Mouse (Mus musculus) bone marrow, adult 2 months (tissue): ENCODE results near the gene Son. TPM values are rescaled to one million over a fixed set of nuclear protein-coding genes. Genes with fewer than 3 reads are reported as not detected.

ENCODE experiments used
- H3K27ac ChIP-seq: fragments of 200-500 bp; 2 replicates; pipeline ENCODE4 v1.5.1; 2012; ENCODE audit warnings: low read depth, mild to moderate bottlenecking, control low read depth, inconsistent platforms, low read length; ENCODE audit not compliant: control insufficient read depth, poor library complexity, insufficient read depth
- H3K4me1 ChIP-seq: fragments of 200-500 bp; 2 replicates; pipeline ENCODE4 v1.6.1; 2011; ENCODE audit warnings: low read length; ENCODE audit not compliant: control insufficient read depth, insufficient read depth
- H3K4me3 ChIP-seq: fragments of 200-500 bp; replicated peaks from 2 replicates; pipeline ENCODE3; 2011; ENCODE audit warnings: mild to moderate bottlenecking, low read depth, low read length, control low read depth; ENCODE audit not compliant: control insufficient read depth
- CTCF ChIP-seq: fragments of 200-500 bp; IDR thresholded peaks from 2 replicates; pipeline ENCODE4 v1.5.1; 2011; ENCODE audit warnings: low read length, control low read depth; ENCODE audit not compliant: control insufficient read depth, insufficient read depth
- POLR2A ChIP-seq: fragments of 200-500 bp; IDR thresholded peaks from 2 replicates; pipeline ENCODE4 v1.6.1; 2011; ENCODE audit warnings: low read depth, mild to moderate bottlenecking, control low read depth, low read length, borderline replicate concordance; ENCODE audit not compliant: control insufficient read depth
- WGBS: fragments of 180-500 bp; shearing (Covaris S2); methylation state at CpG from one replicate; pipeline ENCODE4 v1.1.7; 2018; 5-methylcytosine and 5-hydroxymethylcytosine counted together
- polyA plus RNA-seq: library from polyadenylated mRNA; stranded (reverse); fragments of >200 nt; gene quantifications from 2 replicates; pipeline ENCODE4 v1.2.4, GENCODE M21; 2011; ENCODE audit warnings: low replicate concordance; ENCODE audit not compliant: missing spikeins, insufficient read depth, insufficient read length

Gene Son
- 132 and 165 TPM in 2 replicates for polyA plus RNA-seq

DNA sequence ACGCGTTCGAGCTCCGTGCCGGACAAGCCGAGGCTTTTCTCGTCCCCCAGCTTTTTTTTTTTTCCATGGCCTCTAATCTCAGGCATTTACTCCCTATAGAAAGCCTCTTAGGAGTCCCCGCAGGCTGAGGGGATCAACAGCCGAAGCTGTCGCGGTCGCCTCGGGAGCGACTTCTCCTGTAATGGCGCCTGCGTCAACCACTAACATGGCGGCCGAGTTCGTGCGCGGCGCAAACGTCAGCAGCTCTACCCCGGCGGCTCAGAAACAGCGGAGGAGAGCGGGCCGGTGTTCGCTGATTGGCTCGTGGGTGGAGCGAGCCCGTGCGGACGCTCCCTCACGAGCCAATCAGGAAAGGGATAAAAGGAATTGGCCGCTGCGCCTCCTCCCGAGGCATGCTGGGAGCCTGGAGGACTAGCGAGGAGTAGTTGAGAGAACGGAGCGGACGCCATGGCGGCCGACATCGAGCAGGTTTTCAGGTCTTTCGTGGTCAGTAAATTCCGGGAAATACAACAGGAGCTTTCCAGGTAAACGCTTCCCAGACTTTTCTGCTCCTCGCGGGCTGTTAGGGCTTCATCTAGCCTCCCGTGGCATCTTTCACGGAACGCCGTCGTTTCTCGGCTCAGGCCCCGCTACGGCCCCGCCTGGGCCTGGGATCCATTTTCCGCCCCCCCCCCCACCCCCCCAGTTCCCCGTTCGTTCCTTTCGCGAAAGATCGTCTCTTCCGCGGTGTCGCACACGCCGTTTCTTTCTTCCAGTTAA lies at the start of gene Son:
Son (plus strand) TSS at position 46 of the 759 bp plus-strand sequence.
- peak within 1 kb of the TSS; percentile 98 for H3K4me3 ChIP-seq
- no peak for TF ChIP-seq CTCF
- TF ChIP-seq POLR2A, result peak; percentile 96
- no peaks in the 10 kb centered on the region; the same call in 1 of the 2 replicates for H3K4me1 ChIP-seq
- peak within 1 kb of the TSS; percentile 99 for H3K27ac ChIP-seq
- under 1% methylated on average over 70 of the region's 70 CpGs for WGBS

DNA sequence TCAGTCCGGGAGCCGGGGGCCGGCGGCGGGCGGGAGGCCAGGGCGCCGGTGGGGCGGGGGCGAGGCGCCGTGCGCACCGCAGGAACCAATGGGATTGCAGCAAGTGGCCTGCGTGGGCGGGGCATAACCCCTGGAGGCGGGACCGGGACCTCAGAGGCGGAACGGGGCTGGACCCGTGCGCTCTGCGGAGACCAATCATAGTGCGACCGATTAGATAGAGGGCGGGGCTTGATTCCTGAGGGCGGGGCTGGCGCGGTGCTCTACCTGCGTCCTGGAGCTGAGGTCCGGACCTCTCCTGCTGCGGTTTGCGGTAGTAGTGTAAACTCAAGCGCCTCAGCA lies 49.7 kb upstream of the Son start, which contains the start of gene Tmem50b:
Tmem50b (minus strand) TSS at position 129 of the 339 bp plus-strand sequence.
- H3K4me3 ChIP-seq, result peak within 1 kb of the TSS; percentile 69
- H3K27ac ChIP-seq, result peak within 1 kb of the TSS; percentile 83
- TF ChIP-seq CTCF, result no peak
- H3K4me1 ChIP-seq, result peaks cover 5% of the 10 kb centered on the region
- WGBS, result under 1% methylated on average over 34 of the region's 34 CpGs

DNA sequence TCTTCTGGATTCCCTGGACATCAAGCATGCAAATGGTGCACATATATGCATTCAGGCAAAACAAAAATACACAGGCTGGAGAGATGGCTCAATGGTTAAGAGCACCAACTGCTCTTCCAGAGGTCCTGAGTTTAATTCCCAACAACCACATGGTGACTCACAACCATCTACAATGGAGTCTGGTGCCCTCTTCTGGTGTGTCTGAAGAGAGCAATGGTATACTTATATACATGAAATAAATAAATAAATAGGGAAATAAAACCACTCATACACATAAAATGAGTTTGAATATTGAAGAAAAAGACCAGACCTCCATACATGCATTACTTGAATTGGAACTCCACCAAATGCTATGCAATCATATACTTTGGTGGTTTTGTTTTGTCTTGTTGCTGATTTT lies 48.1 kb upstream of the Son start:
- no peak for TF ChIP-seq POLR2A
- TF ChIP-seq CTCF, result no peak
- Histone ChIP-seq H3K27ac (no peak overlapping the region), H3K4me1 (peaks cover 5% of the 10 kb centered on the region), H3K4me3 (no peak overlapping the region)

DNA sequence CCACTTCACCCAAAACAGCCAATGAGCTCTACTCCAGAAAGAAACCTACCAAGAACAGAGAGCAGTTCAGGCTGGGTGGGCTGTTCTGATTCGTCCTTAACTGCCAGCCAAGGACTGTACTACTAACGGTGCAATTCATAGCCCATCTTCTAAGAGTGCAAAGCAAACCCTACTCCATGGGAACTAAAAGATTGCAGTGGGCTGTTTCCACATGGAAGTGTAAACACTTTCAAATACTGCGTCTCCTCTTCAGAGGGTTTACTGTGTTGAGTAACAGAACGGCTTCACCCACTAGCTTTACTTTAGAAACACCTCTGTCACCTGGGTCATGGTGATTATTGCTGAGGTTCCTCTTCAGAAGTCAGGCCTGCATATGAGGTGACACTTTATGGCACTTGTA lies 46.2 kb upstream of the Son start:
- Histone ChIP-seq H3K4me3 (no peak overlapping the region), H3K4me1 (peaks cover 5% of the 10 kb centered on the region), H3K27ac (no peak overlapping the region)
- TF ChIP-seq POLR2A, result no peak
- no peak for TF ChIP-seq CTCF
- WGBS, result 52% methylated on average over 4 of the region's 4 CpGs

DNA sequence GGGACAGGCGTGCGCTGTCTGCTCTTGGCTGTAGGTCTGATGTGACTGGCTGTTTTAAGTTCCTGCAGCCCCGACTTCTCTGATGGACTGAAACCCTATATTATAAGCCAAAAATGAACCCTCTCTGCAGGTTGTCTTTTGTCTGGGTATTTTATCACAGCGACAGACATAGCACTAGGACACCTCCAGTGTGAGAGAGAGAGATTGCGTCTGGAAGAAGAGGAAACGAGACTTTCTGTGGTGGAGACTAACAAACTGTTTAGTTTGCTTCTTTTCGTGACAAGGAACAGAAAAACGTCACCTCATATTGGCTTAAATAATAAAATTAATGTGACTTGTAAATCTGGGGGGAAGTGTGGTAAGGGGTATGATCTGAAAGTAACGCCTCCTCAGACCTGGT lies 45.6 kb upstream of the Son start:
- 27% methylated on average over 9 of the region's 9 CpGs for WGBS
- H3K4me1 ChIP-seq, result peaks cover 5% of the 10 kb centered on the region
- H3K27ac ChIP-seq, result peak overlapping the region; percentile 57; the same call in 1 of the 2 replicates
- TF ChIP-seq POLR2A (no peak), CTCF (no peak)
- no peak overlapping the region for H3K4me3 ChIP-seq

DNA sequence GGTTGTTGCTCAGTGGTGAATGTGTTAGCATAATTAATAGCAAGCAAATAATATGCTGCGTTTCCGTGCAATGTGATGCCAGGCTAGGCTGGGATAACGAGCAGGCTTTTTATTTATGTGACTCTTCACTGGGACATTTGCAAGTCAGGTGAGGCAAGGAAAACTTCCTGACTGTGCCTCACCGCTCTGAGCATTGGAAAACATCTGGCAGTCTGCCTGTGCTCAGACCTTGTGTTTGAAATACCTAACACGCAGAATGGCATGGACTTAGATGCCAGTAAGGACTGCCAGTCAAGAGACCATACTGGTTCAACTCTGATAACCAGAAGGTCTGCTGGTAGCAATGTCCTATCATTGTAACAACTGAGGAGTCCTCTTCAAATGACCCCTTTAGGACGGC lies 42.1 kb upstream of the Son start:
- H3K4me3 ChIP-seq, result no peak overlapping the region
- WGBS, result 90% methylated on average over 6 of the region's 6 CpGs
- no peak overlapping the region for H3K27ac ChIP-seq
- peaks cover 5% of the 10 kb centered on the region for H3K4me1 ChIP-seq
- TF ChIP-seq POLR2A, result no peak
- TF ChIP-seq CTCF, result no peak

DNA sequence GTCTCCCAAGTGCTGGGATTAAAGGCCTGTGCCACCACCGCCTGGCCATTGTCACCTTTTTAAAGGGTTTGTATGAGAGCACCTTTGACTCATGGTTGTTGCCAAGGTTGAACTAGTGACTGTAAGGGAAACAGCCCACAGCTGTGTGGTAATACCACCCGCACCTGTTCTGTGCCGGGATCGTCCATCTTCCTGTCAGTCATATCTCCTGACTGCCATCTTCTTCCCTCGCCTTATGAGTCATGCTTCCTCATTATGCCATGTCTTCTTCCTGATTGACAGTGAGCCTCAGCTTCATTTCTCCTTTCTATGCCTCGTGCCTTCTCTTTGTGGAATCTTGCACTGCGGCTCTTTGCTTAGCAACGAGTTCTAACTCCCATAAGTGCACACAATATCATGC lies 40.3 kb upstream of the Son start:
- no peak for TF ChIP-seq POLR2A
- no peak for TF ChIP-seq CTCF
- Histone ChIP-seq H3K4me1 (no peaks in the 10 kb centered on the region; the same call in 1 of the 2 replicates), H3K4me3 (no peak overlapping the region), H3K27ac (no peak overlapping the region)
- WGBS, result 35% methylated on average over 8 of the region's 8 CpGs

DNA sequence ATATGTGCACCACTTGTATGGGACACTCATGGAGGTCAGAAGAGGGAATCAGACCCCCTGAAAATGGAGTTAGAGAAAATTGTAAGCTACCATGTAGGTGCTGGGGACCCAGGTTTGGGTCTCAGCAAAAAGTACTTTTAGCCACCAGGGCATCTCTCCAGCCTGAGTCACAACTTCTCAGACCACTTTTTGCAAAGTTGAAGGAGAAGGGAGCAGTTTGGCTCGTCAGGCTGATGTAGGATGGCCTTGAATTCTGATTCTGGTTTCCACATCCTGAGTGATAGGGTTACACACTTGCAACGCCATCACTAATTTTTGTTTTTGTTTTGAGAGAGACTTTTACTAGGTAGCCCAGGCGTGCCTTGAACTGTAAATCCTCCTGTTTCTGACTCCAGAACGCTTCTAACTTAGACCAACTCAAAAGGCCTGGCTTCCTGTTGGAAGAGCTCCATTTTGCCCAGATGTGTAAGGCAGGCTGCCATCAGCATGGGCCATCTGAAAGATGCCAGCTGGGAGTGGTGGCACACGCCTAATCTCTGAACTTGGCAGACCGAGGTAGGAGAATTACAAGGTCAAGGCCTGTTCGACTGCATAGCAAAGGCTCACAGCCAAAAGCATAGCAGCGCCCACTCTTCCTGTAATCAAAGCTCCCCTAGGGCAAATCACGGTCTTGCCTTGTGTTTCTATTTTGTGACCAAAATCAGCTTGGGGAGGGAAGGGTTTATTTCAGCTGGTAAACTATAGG lies 37.6 kb upstream of the Son start:
- 64% methylated on average over 9 of the region's 9 CpGs for WGBS
- TF ChIP-seq POLR2A, result no peak
- no peak for TF ChIP-seq CTCF
- H3K4me3 ChIP-seq, result no peak overlapping the region
- no peak overlapping the region for H3K27ac ChIP-seq
- H3K4me1 ChIP-seq, result peaks cover 3% of the 10 kb centered on the region; the same call in 1 of the 2 replicates

DNA sequence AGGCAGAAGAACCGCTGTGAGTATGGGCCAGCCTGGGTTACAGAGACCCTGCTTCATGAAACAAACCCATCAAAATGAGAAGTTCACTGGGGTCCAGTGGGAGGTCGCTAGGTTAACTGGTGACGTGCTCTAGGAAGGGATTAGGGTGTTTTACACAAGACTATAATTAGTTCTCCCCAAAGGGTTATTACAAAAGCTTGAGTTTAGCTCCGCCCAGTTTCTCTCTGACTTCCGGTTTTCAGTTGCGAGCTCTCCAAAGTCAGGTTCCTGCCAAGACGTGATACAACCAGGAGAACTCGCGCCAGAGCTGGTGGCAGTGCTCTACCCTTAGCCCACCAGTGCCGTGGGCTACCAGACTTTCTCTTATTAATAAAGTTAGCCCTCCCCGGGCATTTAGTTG lies 36.1 kb upstream of the Son start:
- no peak for TF ChIP-seq POLR2A
- TF ChIP-seq CTCF, result no peak
- WGBS, result 36% methylated on average over 11 of the region's 11 CpGs
- peaks cover 3% of the 10 kb centered on the region; the same call in 1 of the 2 replicates for H3K4me1 ChIP-seq
- H3K27ac ChIP-seq, result peak overlapping the region; percentile 57
- peak overlapping the region; percentile 44 for H3K4me3 ChIP-seq
